Mouse (Mus musculus): ENCODE data around the gene Nprl3. TPM values are rescaled to one million over a fixed set of nuclear protein-coding genes. Genes with fewer than 3 reads are reported as not detected.

Nprl3 gene
- polyA plus RNA-seq, 1 experiment from 2014 or later = 45.2 TPM

DNA sequence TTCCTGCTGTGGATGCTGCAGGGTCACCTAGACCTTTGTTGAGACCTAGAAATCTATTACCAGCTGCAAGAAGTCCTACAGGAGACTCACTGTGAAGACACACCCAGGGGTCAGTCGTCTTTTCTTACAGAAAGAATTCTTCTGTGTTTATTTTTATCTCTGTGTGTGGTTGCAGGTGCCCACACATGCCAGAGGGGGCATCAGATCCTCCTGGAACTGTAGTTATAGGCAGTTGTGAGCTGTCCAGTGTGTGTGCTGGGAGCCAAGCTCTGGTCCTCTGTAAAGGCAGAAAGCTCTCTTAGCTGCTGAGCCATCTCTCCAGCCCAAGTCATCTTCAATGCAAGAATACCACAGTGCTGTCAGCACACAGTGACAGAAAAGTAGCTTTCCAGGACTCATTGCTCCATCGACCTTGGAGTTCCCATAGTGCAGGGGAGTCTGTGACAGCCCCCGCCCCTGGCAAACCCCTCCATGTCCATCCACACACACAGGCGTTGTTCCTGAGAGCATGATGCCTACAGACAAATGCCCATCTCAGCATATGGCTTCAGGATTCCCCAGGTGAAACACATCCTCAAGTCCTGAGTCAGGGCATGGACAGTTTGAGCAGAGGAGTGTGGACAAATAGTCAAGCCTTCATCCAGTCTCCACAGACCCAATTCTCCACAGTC lies 44.1 kb downstream of the Nprl3 start:
- no peak overlapping the region for H3K4me2 ChIP-seq (ENCODE audit: low read depth, low read length)
- no peaks in the 10 kb centered on the region for H3K36me3 ChIP-seq (ENCODE audit: control insufficient read depth, insufficient read depth, low read length)
- 63% methylated on average over 4 of the region's 4 CpGs for WGBS
- no peak for ATAC-seq (ENCODE audit: low read depth)
- no peaks in the 10 kb centered on the region for H3K27me3 ChIP-seq (ENCODE audit: control insufficient read depth, insufficient read depth, low read depth, low read length)
- peaks cover 60% of the 10 kb centered on the region for H3K4me1 ChIP-seq (replicated peaks; ENCODE audit: control insufficient read depth, insufficient read depth, low read length)
- no peaks in the 10 kb centered on the region for H3K9me3 ChIP-seq (ENCODE audit: control insufficient read depth, low read length)
- peak overlapping the region; percentile 96 for H3K27ac ChIP-seq (ENCODE audit: low read length)
- H3K9ac ChIP-seq (ENCODE audit: low read length) = no peak overlapping the region
- no peak overlapping the region for H3K4me3 ChIP-seq (ENCODE audit: low read length)

DNA sequence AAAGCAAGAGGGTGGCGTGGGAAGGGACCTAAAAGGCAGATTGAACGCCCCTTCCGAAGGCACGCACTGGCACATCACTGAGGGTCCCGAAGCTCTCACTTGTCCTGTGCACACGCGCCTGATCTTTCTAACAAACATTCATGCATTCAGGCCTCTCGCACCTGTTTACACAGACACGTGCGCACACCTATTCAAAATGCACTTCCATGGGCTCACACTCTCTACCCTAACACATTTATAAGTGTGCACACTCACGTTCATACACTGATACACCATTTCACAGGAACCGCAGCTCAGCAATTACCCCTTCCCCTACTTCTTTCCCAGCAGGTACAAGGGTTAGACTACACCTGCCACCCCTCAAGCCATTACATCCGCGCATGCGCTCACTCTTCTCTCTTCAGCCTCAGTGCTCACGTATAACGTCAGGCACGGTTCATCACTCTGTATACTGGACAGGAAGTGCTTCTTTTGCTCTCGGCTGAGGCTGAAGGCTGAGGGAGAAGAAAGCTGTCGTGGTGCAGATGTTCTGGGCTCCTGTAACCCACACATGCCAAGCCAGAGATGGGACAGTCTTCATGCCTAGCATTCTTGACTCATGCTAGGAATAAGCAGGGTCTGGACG lies 44.8 kb downstream of the Nprl3 start:
- peaks cover 59% of the 10 kb centered on the region for H3K4me1 ChIP-seq (replicated peaks; ENCODE audit: control insufficient read depth, insufficient read depth, low read length)
- H3K9ac ChIP-seq (ENCODE audit: low read length) = peak overlapping the region; percentile 95
- no peaks in the 10 kb centered on the region for H3K27me3 ChIP-seq (ENCODE audit: control insufficient read depth, insufficient read depth, low read depth, low read length)

DNA sequence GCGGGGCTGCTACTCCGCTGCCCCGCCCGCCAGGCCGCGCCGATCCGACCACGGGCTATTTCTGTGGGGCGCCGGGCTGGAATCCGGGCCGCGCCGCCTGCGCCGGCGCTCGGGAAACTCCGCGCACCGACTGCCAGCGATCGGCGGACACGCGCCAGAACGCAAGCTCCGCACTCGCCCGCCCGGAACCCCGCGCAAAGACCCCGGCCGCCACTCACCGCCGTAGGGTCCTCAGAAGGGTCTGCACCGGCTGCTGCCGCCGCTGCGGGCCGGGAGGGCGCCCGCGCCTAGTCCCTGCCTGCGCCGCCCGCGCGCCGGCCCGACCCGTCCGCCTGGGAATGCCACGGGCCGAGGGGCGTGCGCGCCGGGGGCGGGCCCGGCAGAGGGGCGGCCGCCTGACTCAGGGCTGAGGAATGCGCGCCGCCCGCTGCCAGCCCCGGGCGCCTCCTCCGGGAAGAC lies 45.5 kb downstream of the Nprl3 start, which contains the start of gene Rhbdf1:
Rhbdf1 (minus strand) TSS at position 350 of the 459 bp plus-strand sequence.
- WGBS = under 1% methylated on average over 51 of the region's 72 CpGs
- peaks cover 52% of the 10 kb centered on the region for H3K4me1 ChIP-seq (replicated peaks; ENCODE audit: control insufficient read depth, insufficient read depth, low read length)
- H3K36me3 ChIP-seq (ENCODE audit: control insufficient read depth, insufficient read depth, low read length) = no peaks in the 10 kb centered on the region
- H3K4me3 ChIP-seq (ENCODE audit: low read length) = peak within 1 kb of the TSS; percentile 89
- ATAC-seq (ENCODE audit: low read depth) = peak; percentile 65
- H3K4me2 ChIP-seq (ENCODE audit: low read depth, low read length) = peak within 1 kb of the TSS; percentile 68
- no peaks in the 10 kb centered on the region for H3K9me3 ChIP-seq (ENCODE audit: control insufficient read depth, low read length)
- peak within 1 kb of the TSS; percentile 96 for H3K27ac ChIP-seq (ENCODE audit: low read length)
- peak within 1 kb of the TSS; percentile 95 for H3K9ac ChIP-seq (ENCODE audit: low read length)
- H3K27me3 ChIP-seq (ENCODE audit: control insufficient read depth, insufficient read depth, low read depth, low read length) = no peaks in the 10 kb centered on the region

More for the DNA sequence above, 44.8 kb downstream of the Nprl3 start:
- H3K4me2 ChIP-seq (ENCODE audit: low read depth, low read length) = peak overlapping the region; percentile 68
- H3K36me3 ChIP-seq (ENCODE audit: control insufficient read depth, insufficient read depth, low read length) = no peaks in the 10 kb centered on the region
- H3K4me3 ChIP-seq (ENCODE audit: low read length) = peak overlapping the region; percentile 89
- H3K27ac ChIP-seq (ENCODE audit: low read length) = peak overlapping the region; percentile 96
- ATAC-seq (ENCODE audit: low read depth) = no peak
- WGBS = 7% methylated on average over 21 of the region's 21 CpGs
- H3K9me3 ChIP-seq (ENCODE audit: control insufficient read depth, low read length) = no peaks in the 10 kb centered on the region

DNA sequence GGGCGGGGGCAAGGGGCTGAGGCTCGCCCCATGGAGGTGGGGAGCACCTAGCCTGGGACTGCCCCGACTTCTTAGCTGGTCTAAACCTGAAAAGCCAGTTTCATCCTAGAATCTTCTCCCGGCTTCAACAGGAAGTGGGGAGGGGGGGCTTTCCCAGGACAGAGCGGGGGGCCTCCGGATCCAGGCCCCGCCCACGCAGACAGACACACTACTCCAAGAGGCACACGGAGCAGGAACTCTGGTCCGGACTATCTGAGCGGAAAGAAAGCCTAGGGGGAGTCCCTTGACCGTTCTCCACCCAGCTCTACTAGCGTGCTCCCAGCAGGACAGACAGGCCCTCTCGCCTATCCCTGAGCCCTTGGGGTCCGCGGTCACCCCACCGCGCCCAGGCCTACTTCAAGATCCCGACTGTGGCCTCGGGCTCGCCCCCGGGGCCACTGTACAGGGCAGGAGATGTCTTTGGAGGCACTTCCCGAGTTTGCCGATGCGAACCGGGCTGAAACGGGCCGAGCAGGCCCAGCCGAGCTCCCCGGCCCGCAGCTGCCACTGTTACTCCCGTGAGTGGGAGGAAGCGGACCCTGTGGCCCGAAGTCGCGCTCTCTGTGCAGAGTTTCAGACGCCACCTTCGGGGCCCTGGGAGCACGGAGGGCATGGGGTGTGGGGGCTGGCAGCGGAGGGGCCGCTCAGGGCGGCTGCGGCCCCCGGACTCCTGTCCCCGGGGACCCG lies 46.1 kb downstream of the Nprl3 start:
- WGBS = under 1% methylated on average over 45 of the region's 46 CpGs
- H3K9me3 ChIP-seq (ENCODE audit: control insufficient read depth, low read length) = no peaks in the 10 kb centered on the region

DNA sequence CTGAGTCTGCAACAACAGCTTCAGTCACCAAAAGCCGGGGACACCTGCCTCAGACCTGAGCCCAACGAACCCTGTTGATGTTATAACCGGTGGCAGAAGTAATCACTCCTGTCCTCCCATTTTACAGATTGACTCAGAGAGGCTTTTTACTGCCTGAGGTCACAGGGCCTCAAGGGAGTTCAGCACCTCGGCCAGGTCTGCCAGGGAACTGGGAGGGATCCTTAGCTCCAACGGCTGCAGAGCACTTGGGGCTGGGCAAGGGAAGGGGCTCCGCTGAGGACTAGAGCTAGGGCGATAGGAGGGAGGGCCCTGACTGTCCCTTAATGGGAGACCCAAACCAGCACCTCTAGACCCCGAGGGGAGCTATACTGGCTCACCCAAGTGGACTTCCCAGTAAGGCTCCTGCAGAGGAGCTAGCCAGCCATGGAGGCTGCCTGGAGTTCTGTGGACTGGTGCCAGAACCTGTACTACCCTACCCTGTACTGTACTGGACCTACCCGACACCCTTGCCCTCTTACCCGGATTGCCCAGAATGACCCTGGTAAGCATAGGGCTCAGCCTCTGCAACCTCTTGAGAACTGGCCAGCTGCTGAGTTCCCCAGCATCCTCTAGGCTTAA lies 46.8 kb downstream of the Nprl3 start:
- H3K27me3 ChIP-seq (ENCODE audit: control insufficient read depth, insufficient read depth, low read depth, low read length) = no peaks in the 10 kb centered on the region
- no peaks in the 10 kb centered on the region for H3K9me3 ChIP-seq (ENCODE audit: control insufficient read depth, low read length)
- H3K36me3 ChIP-seq (ENCODE audit: control insufficient read depth, insufficient read depth, low read length) = peaks cover 4% of the 10 kb centered on the region
- 28% methylated on average over 10 of the region's 10 CpGs for WGBS
- peak overlapping the region; percentile 68 for H3K4me2 ChIP-seq (ENCODE audit: low read depth, low read length)
- H3K4me1 ChIP-seq (replicated peaks; ENCODE audit: control insufficient read depth, insufficient read depth, low read length) = peaks cover 43% of the 10 kb centered on the region
- H3K9ac ChIP-seq (ENCODE audit: low read length) = peak overlapping the region; percentile 95
- no peak for ATAC-seq (ENCODE audit: low read depth)
- peak overlapping the region; percentile 89 for H3K4me3 ChIP-seq (ENCODE audit: low read length)
- peak overlapping the region; percentile 96 for H3K27ac ChIP-seq (ENCODE audit: low read length)

More for the DNA sequence above, 46.1 kb downstream of the Nprl3 start:
- Histone ChIP-seq H3K27ac (ENCODE audit: low read length) (peak overlapping the region; percentile 96), H3K9ac (ENCODE audit: low read length) (peak overlapping the region; percentile 95), H3K4me3 (ENCODE audit: low read length) (peak overlapping the region; percentile 89), H3K36me3 (ENCODE audit: control insufficient read depth, insufficient read depth, low read length) (no peaks in the 10 kb centered on the region), H3K4me2 (ENCODE audit: low read depth, low read length) (peak overlapping the region; percentile 68), H3K4me1 (replicated peaks; ENCODE audit: control insufficient read depth, insufficient read depth, low read length) (peaks cover 49% of the 10 kb centered on the region), H3K27me3 (ENCODE audit: control insufficient read depth, insufficient read depth, low read depth, low read length) (no peaks in the 10 kb centered on the region)
- ATAC-seq (ENCODE audit: low read depth) = peak; percentile 66

DNA sequence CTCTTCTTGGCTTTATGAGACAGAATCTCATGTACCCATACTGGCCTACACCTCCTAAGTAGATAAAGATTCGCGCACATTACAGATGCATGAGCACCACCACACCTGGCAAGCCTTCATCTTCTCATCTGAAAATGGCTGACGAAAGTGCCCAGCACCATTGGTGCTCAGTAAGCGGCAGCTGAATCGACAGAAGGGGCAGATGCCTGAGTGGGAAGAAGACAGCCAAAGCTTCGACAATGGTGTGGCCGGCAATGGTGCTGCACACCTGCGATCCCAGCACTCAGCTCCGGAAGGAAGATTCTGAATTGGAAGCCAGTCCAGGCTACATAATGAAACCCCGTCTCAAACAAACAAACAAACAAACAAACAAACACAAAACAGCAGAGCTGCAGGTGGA lies 48.2 kb downstream of the Nprl3 start:
- H3K9ac ChIP-seq (ENCODE audit: low read length) = no peak overlapping the region

DNA sequence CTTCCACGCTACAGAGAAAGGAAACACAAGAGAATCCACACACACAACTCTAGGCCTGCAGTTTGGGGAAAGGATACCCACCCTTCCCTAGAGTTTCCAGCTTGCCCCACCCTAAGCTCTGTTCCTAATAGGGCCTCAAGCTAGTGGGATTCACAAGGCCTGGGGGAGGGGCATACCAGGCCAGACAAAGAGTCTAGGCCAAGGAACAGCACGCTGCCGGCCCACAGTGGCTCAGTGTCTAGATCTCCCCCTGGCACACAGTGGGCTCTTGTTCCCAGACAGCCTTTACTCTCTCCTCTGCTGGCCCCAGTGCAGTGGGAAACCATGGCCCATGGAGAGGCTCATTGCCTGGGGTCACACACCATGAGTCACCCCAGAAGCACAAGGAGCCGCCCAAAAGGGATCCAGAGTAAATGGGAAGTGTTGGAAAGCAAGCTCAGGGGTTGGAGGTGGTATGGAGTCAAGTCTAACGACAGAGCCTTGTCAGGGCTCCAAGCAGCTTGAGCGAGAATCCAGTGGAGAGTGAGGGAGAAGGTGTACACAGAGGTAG lies 48.9 kb downstream of the Nprl3 start:
- 60% methylated on average over 6 of the region's 6 CpGs for WGBS
- no peak for ATAC-seq (ENCODE audit: low read depth)
- peaks cover 20% of the 10 kb centered on the region for H3K36me3 ChIP-seq (ENCODE audit: control insufficient read depth, insufficient read depth, low read length)
- H3K9ac ChIP-seq (ENCODE audit: low read length) = 0 out of 2 replicates have a peak overlapping the region, but pooled peaks have one; percentile 4
- no peak overlapping the region for H3K27ac ChIP-seq (ENCODE audit: low read length)
- no peak overlapping the region for H3K4me2 ChIP-seq (ENCODE audit: low read depth, low read length)
- no peaks in the 10 kb centered on the region for H3K9me3 ChIP-seq (ENCODE audit: control insufficient read depth, low read length)
- no peaks in the 10 kb centered on the region for H3K27me3 ChIP-seq (ENCODE audit: control insufficient read depth, insufficient read depth, low read depth, low read length)
- H3K4me1 ChIP-seq (replicated peaks; ENCODE audit: control insufficient read depth, insufficient read depth, low read length) = peaks cover 26% of the 10 kb centered on the region
- H3K4me3 ChIP-seq (ENCODE audit: low read length) = no peak overlapping the region

More for the DNA sequence above, 48.2 kb downstream of the Nprl3 start:
- Histone ChIP-seq H3K27me3 (ENCODE audit: control insufficient read depth, insufficient read depth, low read depth, low read length) (no peaks in the 10 kb centered on the region), H3K4me2 (ENCODE audit: low read depth, low read length) (no peak overlapping the region), H3K4me1 (replicated peaks; ENCODE audit: control insufficient read depth, insufficient read depth, low read length) (peaks cover 30% of the 10 kb centered on the region), H3K27ac (ENCODE audit: low read length) (no peak overlapping the region), H3K9me3 (ENCODE audit: control insufficient read depth, low read length) (no peaks in the 10 kb centered on the region), H3K4me3 (ENCODE audit: low read length) (no peak overlapping the region), H3K36me3 (ENCODE audit: control insufficient read depth, insufficient read depth, low read length) (peaks cover 14% of the 10 kb centered on the region)
- ATAC-seq (ENCODE audit: low read depth) = no peak
- WGBS = 86% methylated on average over 10 of the region's 10 CpGs

DNA sequence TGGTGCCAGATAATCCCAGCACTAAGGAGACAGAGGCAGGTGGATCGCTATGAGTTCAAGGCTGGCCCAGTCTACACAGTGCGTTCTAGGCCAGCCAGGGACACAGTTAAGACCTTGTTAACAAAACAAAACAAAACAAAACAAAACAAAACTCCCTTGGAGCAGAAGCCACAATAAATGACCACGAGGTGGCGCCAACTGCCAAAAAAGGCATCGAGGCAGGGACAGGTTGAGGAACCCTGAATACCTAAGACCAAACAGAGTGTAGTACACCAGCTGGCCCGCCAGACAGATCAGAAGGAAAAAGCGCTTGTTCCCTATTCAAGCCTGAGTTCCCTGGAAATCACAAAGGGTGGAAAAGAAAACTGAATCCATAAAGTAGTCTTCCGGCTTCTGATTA lies 50.7 kb downstream of the Nprl3 start:
- peaks cover 14% of the 10 kb centered on the region for H3K4me1 ChIP-seq (replicated peaks; ENCODE audit: control insufficient read depth, insufficient read depth, low read length)
- H3K27ac ChIP-seq (ENCODE audit: low read length) = no peak overlapping the region
- H3K27me3 ChIP-seq (ENCODE audit: control insufficient read depth, insufficient read depth, low read depth, low read length) = no peaks in the 10 kb centered on the region
- WGBS = 28% methylated on average over 8 of the region's 8 CpGs
- no peak overlapping the region for H3K4me2 ChIP-seq (ENCODE audit: low read depth, low read length)
- no peak for ATAC-seq (ENCODE audit: low read depth)
- H3K4me3 ChIP-seq (ENCODE audit: low read length) = no peak overlapping the region
- peaks cover 31% of the 10 kb centered on the region for H3K36me3 ChIP-seq (ENCODE audit: control insufficient read depth, insufficient read depth, low read length)
- H3K9ac ChIP-seq (ENCODE audit: low read length) = no peak overlapping the region
- H3K9me3 ChIP-seq (ENCODE audit: control insufficient read depth, low read length) = no peaks in the 10 kb centered on the region

Measured in lung, embryonic 16.5 days (tissue).